Mouse (Mus musculus): Measurements from ENCODE around the gene Cacul1. TPM values are rescaled to one million over a fixed set of nuclear protein-coding genes. Genes with fewer than 3 reads are reported as not detected.

Gene Cacul1
- polyA plus RNA-seq, 1 experiment = 84.8 TPM

DNA sequence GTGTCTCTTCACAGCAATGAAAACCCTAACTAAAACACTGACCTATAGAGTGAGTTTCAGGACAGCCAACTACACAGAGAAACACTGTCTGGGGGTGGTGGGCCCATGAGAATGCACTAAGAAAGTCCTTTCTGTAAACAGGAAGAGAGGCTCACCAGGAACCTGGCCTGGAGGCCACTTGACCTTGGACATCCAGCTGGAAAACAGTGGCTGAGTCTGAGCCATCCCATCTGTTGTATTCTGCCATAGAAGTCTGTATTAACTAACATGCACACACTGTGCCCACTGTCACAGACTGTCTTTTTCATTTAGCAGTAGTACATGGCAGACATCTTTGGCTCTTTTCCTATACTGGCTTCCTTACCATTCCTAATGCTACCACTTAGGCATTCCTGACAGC lies 80.6 kb downstream of the Cacul1 start:
- no peaks in the 10 kb centered on the region for H3K27me3 ChIP-seq (ENCODE audit: control insufficient read depth, insufficient read depth, low read length)

DNA sequence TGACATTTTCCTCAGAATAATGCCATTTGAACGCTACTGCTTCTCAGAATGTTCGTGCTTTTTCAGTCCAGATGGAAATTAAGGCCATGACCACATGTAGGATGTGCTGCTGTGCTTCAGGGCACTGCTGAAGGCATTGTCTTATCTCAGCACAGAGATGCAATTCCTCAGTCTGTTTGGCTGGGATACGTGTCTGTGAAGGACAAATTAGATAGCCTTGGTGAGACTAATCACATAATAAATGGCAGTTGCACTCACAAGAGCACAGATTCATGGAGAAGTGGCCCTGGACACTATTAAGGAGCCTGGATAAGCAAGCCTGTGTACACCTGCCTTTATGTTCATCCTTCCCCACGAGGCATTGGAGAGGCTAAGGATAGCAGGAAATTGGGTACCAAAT lies 83.7 kb downstream of the Cacul1 start:
- no peaks in the 10 kb centered on the region for H3K36me3 ChIP-seq (ENCODE audit: control insufficient read depth, insufficient read depth, low read length)
- H3K4me1 ChIP-seq (ENCODE audit: control insufficient read depth, insufficient read depth, low read length) = no peaks in the 10 kb centered on the region
- no peaks in the 10 kb centered on the region for H3K27me3 ChIP-seq (ENCODE audit: control insufficient read depth, insufficient read depth, low read length)
- H3K27ac ChIP-seq (ENCODE audit: control insufficient read depth, insufficient read depth, low read depth, low read length) = no peak overlapping the region
- TF ChIP-seq POLR2A (IDR thresholded peaks at IDR 0.05; ENCODE audit: control insufficient read depth, low read depth, low read length) = no peak
- TF ChIP-seq CTCF (IDR thresholded peaks at IDR 0.05; ENCODE audit: control insufficient read depth, insufficient read depth, insufficient replicate concordance, low read depth, low read length) = no peak
- no peak overlapping the region for H3K4me3 ChIP-seq (ENCODE audit: control insufficient read depth, low read depth, low read length)

More for the DNA sequence above, 80.6 kb downstream of the Cacul1 start:
- H3K36me3 ChIP-seq (ENCODE audit: control insufficient read depth, insufficient read depth, low read length) = no peaks in the 10 kb centered on the region
- no peaks in the 10 kb centered on the region for H3K4me1 ChIP-seq (ENCODE audit: control insufficient read depth, insufficient read depth, low read length)
- H3K27ac ChIP-seq (ENCODE audit: control insufficient read depth, insufficient read depth, low read depth, low read length) = no peak overlapping the region
- H3K4me3 ChIP-seq (ENCODE audit: control insufficient read depth, low read depth, low read length) = no peak overlapping the region
- TF ChIP-seq POLR2A (IDR thresholded peaks at IDR 0.05; ENCODE audit: control insufficient read depth, low read depth, low read length) = no peak

DNA sequence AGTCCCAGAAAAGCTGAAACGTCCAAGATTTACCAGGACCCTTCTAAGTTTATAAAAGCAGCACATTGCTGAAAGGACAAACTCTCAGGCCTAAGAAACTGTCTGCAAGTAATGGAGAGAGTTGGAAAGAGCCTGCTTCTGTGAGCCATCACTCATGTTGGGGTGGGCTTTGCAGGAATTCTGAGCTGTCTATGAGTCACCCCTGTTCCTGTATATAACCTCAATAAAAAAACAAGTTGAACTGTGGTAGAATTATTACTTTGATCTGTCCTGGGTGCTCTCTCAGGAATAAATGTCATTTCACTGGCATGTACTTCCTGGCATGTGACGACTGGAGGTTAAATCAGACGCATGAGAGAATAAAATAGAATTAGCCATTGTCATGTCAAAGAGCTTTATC lies 85.1 kb downstream of the Cacul1 start:
- no peak for TF ChIP-seq POLR2A (IDR thresholded peaks at IDR 0.05; ENCODE audit: control insufficient read depth, low read depth, low read length)
- TF ChIP-seq CTCF (IDR thresholded peaks at IDR 0.05; ENCODE audit: control insufficient read depth, insufficient read depth, insufficient replicate concordance, low read depth, low read length) = no peak
- no peaks in the 10 kb centered on the region for H3K36me3 ChIP-seq (ENCODE audit: control insufficient read depth, insufficient read depth, low read length)
- no peaks in the 10 kb centered on the region for H3K27me3 ChIP-seq (ENCODE audit: control insufficient read depth, insufficient read depth, low read length)
- no peak overlapping the region for H3K4me3 ChIP-seq (ENCODE audit: control insufficient read depth, low read depth, low read length)
- no peak overlapping the region for H3K27ac ChIP-seq (ENCODE audit: control insufficient read depth, insufficient read depth, low read depth, low read length)
- no peaks in the 10 kb centered on the region for H3K4me1 ChIP-seq (ENCODE audit: control insufficient read depth, insufficient read depth, low read length)

DNA sequence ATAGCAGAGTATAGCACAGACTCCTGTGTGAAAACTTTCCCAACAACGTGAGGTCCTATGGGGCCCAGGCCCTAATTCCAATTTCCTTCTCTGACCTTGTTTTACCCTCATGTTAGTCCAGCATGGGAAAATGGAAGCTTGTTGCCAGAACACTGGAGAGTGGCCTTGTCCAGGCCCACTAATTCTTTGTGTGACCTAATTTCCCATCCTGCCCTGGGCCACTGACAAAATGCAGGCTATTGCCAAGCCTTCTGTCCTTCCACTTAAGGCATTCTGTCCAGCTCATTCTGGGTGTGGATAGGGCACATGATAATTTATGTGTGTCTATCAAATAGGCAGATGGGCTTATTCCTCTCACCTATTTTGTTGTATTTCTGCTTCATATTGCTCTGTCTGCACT lies 91.3 kb downstream of the Cacul1 start:
- H3K4me3 ChIP-seq (ENCODE audit: control insufficient read depth, low read depth, low read length) = no peak overlapping the region

DNA sequence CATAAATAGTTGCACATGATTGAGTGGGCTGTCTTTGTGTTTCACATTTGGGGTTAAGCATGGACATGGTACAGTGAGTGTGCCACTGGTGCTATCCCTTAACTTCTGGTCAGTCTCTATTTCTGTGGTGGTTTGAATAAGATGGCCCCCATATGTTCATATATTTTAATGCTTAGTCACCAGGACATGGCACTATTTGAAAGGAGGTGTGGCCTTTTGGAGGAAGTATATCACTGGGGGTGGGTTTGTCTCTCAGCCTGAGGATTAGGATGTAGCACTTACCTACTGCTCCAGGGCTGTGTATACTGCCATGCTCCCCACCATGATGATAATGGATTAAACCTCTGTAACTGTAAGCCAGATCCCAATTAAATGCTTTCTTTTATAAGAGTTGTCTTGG lies 95.6 kb downstream of the Cacul1 start:
- TF ChIP-seq POLR2A (IDR thresholded peaks at IDR 0.05; ENCODE audit: control insufficient read depth, low read depth, low read length) = no peak
- no peak for TF ChIP-seq CTCF (IDR thresholded peaks at IDR 0.05; ENCODE audit: control insufficient read depth, insufficient read depth, insufficient replicate concordance, low read depth, low read length)
- no peak overlapping the region for H3K4me3 ChIP-seq (ENCODE audit: control insufficient read depth, low read depth, low read length)
- H3K27ac ChIP-seq (ENCODE audit: control insufficient read depth, insufficient read depth, low read depth, low read length) = no peak overlapping the region
- no peaks in the 10 kb centered on the region for H3K4me1 ChIP-seq (ENCODE audit: control insufficient read depth, insufficient read depth, low read length)
- H3K27me3 ChIP-seq (ENCODE audit: control insufficient read depth, insufficient read depth, low read length) = no peaks in the 10 kb centered on the region
- H3K36me3 ChIP-seq (ENCODE audit: control insufficient read depth, insufficient read depth, low read length) = no peaks in the 10 kb centered on the region

More for the DNA sequence above, 91.3 kb downstream of the Cacul1 start:
- Histone ChIP-seq H3K36me3 (ENCODE audit: control insufficient read depth, insufficient read depth, low read length) (no peaks in the 10 kb centered on the region), H3K4me1 (ENCODE audit: control insufficient read depth, insufficient read depth, low read length) (no peaks in the 10 kb centered on the region), H3K27ac (ENCODE audit: control insufficient read depth, insufficient read depth, low read depth, low read length) (no peak overlapping the region), H3K27me3 (ENCODE audit: control insufficient read depth, insufficient read depth, low read length) (no peaks in the 10 kb centered on the region)
- TF ChIP-seq POLR2A (IDR thresholded peaks at IDR 0.05; ENCODE audit: control insufficient read depth, low read depth, low read length) (no peak), CTCF (IDR thresholded peaks at IDR 0.05; ENCODE audit: control insufficient read depth, insufficient read depth, insufficient replicate concordance, low read depth, low read length) (no peak)

DNA sequence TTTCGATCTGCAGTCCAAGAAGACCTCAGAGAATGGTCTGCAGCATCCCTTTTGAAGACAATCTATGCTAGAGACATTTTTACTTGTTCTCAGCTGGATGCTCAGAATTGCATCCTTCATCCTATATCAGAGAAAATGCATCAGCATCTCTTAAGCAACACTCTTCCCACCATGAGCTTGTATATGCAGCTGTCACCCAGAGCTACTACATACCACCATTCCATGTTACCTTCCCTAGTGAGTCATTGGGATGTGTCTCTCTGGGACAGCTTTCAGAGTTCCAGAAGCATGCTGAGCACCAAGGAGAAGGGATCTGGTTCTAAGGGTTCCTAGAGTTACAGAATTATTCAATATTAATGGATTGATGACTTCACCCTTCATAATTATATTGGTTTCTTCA lies 102.0 kb downstream of the Cacul1 start:
- no peak overlapping the region for H3K4me3 ChIP-seq (ENCODE audit: control insufficient read depth, low read depth, low read length)
- no peaks in the 10 kb centered on the region for H3K4me1 ChIP-seq (ENCODE audit: control insufficient read depth, insufficient read depth, low read length)
- H3K27me3 ChIP-seq (ENCODE audit: control insufficient read depth, insufficient read depth, low read length) = no peaks in the 10 kb centered on the region
- H3K36me3 ChIP-seq (ENCODE audit: control insufficient read depth, insufficient read depth, low read length) = no peaks in the 10 kb centered on the region
- H3K27ac ChIP-seq (ENCODE audit: control insufficient read depth, insufficient read depth, low read depth, low read length) = no peak overlapping the region
- no peak for TF ChIP-seq POLR2A (IDR thresholded peaks at IDR 0.05; ENCODE audit: control insufficient read depth, low read depth, low read length)
- TF ChIP-seq CTCF (IDR thresholded peaks at IDR 0.05; ENCODE audit: control insufficient read depth, insufficient read depth, insufficient replicate concordance, low read depth, low read length) = no peak

DNA sequence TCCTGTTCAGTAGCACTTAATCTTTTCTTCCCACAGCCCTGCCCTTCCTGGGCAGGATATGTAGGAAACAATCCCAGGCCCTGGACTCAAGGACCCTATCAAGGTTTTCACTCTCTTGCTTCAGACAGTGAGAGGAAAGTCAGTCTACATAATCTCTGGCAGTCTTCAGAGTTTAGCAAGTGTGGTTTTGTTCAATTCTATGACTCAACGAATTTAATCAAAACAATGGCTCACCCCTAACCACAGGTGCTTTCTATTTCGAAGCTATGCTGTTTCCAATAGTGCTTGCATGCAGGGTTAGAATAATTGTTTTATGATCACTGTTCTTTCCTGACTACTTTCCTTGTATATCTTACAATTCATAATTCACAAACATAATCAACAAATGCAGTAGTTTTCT lies 103.0 kb downstream of the Cacul1 start:
- H3K36me3 ChIP-seq (ENCODE audit: control insufficient read depth, insufficient read depth, low read length) = no peaks in the 10 kb centered on the region
- H3K4me1 ChIP-seq (ENCODE audit: control insufficient read depth, insufficient read depth, low read length) = no peaks in the 10 kb centered on the region
- H3K4me3 ChIP-seq (ENCODE audit: control insufficient read depth, low read depth, low read length) = no peak overlapping the region
- no peak for TF ChIP-seq POLR2A (IDR thresholded peaks at IDR 0.05; ENCODE audit: control insufficient read depth, low read depth, low read length)
- TF ChIP-seq CTCF (IDR thresholded peaks at IDR 0.05; ENCODE audit: control insufficient read depth, insufficient read depth, insufficient replicate concordance, low read depth, low read length) = no peak
- no peak overlapping the region for H3K27ac ChIP-seq (ENCODE audit: control insufficient read depth, insufficient read depth, low read depth, low read length)
- H3K27me3 ChIP-seq (ENCODE audit: control insufficient read depth, insufficient read depth, low read length) = no peaks in the 10 kb centered on the region

Other genes with a start within 250 kb of the Cacul1 start
- not detected in 2 replicates for gene Prlhr, start 112.7 kb downstream of the Cacul1 start, polyA plus RNA-seq (2012; rRNA removed)
- gene Nanos1, start 175.0 kb upstream of the Cacul1 start, polyA plus RNA-seq (2012; rRNA removed) = 0.41 and 0.52 TPM in 2 replicates
- gene Eif3a, start 209.6 kb upstream of the Cacul1 start, polyA plus RNA-seq (2012; rRNA removed) = 37.3 and 51.9 TPM in 2 replicates
- gene Fam45a, start 230.6 kb upstream of the Cacul1 start, polyA plus RNA-seq (2012; rRNA removed) = 50.1 and 67.7 TPM in 2 replicates

Measured in testis, adult 2 months (tissue).